Mouse (Mus musculus): ENCODE measurements around the gene Sat2. TPM values are rescaled to one million over a fixed set of nuclear protein-coding genes. Genes with fewer than 3 reads are reported as not detected.

The Sat2 gene
- polyA plus RNA-seq, 1 experiment from 2014 or later: 16.2 TPM

- 88% methylated on average over 7 of the region's 7 CpGs for WGBS
- H3K27ac ChIP-seq: peak overlapping the region; percentile 54
- no peak overlapping the region for H3K9ac ChIP-seq
These were observed 43.0 kb downstream of the Sat2 start for GRCm38 (mm10) chr11:69664841-69665240.

GRCm38 (mm10) chr11:69665457-69665960, 43.7 kb downstream of the Sat2 start:
- H3K4me3 ChIP-seq: peak overlapping the region; percentile 0; the same call in 1 of the 2 replicates
- no peak overlapping the region for H3K4me2 ChIP-seq
- H3K9me3 ChIP-seq: no peaks in the 10 kb centered on the region
- no peak overlapping the region for H3K9ac ChIP-seq
- no peaks in the 10 kb centered on the region for H3K27me3 ChIP-seq
- H3K36me3 ChIP-seq: peaks cover 66% of the 10 kb centered on the region
- H3K27ac ChIP-seq: peak overlapping the region; percentile 54
- no peak for ATAC-seq (ENCODE audit: insufficient number of reproducible peaks, low FRiP score, low TSS enrichment, low read depth)
- 71% methylated on average over 9 of the region's 9 CpGs for WGBS
- peaks cover 34% of the 10 kb centered on the region for H3K4me1 ChIP-seq

More at GRCm38 (mm10) chr11:69664841-69665240, 43.0 kb downstream of the Sat2 start:
- peaks cover 60% of the 10 kb centered on the region for H3K36me3 ChIP-seq
- no peaks in the 10 kb centered on the region for H3K9me3 ChIP-seq
- H3K4me2 ChIP-seq: no peak overlapping the region
- ATAC-seq (ENCODE audit: insufficient number of reproducible peaks, low FRiP score, low TSS enrichment, low read depth): no peak
- H3K4me3 ChIP-seq: no peak overlapping the region
- no peaks in the 10 kb centered on the region for H3K27me3 ChIP-seq
- H3K4me1 ChIP-seq: peaks cover 27% of the 10 kb centered on the region

GRCm38 (mm10) chr11:69665961-69666664, 44.3 kb downstream of the Sat2 start, which contains the start of gene Cd68:
Gene Cd68 (minus strand): TSS chr11:69666153.
- WGBS: 36% methylated on average over 7 of the region's 7 CpGs
- H3K9ac ChIP-seq: no peak within 1 kb of the TSS
- peaks cover 70% of the 10 kb centered on the region for H3K36me3 ChIP-seq
- peak within 1 kb of the TSS; percentile 54 for H3K27ac ChIP-seq
- H3K9me3 ChIP-seq: no peaks in the 10 kb centered on the region
- H3K4me1 ChIP-seq: peaks cover 36% of the 10 kb centered on the region
- ATAC-seq (ENCODE audit: insufficient number of reproducible peaks, low FRiP score, low TSS enrichment, low read depth): no peak
- peak within 1 kb of the TSS; percentile 0; the same call in 1 of the 2 replicates for H3K4me3 ChIP-seq
- H3K4me2 ChIP-seq: no peak within 1 kb of the TSS
- no peaks in the 10 kb centered on the region for H3K27me3 ChIP-seq

DNA sequence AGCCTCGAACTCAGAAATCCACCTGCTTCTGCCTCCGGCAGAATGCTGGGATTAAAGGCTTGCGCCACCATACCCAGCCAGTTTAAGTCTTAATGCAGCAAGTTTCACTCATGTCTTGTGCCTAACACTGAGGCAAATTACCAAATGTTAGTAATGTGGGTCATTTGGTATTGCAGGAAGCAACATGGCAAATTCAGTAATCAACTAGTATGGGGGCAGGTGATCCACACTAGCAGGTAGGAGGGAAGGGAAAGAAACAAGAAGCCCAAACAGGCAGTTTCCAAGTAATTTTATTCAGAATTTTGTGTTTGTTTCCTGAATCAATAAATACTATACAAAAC, 44.8 kb downstream of the Sat2 start:
- Histone ChIP-seq H3K9me3 (no peaks in the 10 kb centered on the region), H3K9ac (no peak overlapping the region), H3K36me3 (peaks cover 70% of the 10 kb centered on the region), H3K4me1 (peaks cover 31% of the 10 kb centered on the region), H3K4me3 (no peak overlapping the region), H3K27ac (no peak overlapping the region), H3K4me2 (no peak overlapping the region), H3K27me3 (no peaks in the 10 kb centered on the region)
- 82% methylated on average over 3 of the region's 3 CpGs for WGBS
- no peak for ATAC-seq (ENCODE audit: insufficient number of reproducible peaks, low FRiP score, low TSS enrichment, low read depth)

- Histone ChIP-seq H3K4me1 (peaks cover 27% of the 10 kb centered on the region), H3K36me3 (peaks cover 73% of the 10 kb centered on the region)
- WGBS: under 1% methylated on average over 55 of the region's 61 CpGs
These were observed 49.2 kb downstream of the Sat2 start for GRCm38 (mm10) chr11:69670786-69671725.

DNA sequence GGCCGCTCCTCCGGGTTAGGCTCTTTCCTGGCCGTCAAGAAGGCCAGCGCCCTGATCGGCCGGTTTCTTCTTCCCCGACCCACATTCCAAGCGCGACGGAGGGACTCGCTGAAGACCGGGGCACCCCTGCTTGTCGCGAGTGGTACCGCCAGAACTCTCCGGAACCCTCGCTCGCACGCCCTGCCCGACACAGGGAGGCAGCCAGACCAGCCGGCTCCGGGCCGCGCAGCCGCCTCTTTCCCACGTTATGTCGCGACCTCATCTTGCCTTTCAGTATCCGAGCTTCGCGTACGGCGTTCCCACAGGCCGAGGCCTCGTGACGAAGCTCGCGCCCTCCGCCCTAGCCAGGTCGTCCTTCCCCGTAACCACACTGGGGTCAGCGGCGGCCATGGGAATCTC, 49.9 kb downstream of the Sat2 start:
- peak overlapping the region; percentile 95 for H3K9ac ChIP-seq
- no peak for ATAC-seq (ENCODE audit: insufficient number of reproducible peaks, low FRiP score, low TSS enrichment, low read depth)
- H3K27me3 ChIP-seq: no peaks in the 10 kb centered on the region
- peak overlapping the region; percentile 98 for H3K27ac ChIP-seq
- WGBS: 0% methylated on average over 43 of the region's 43 CpGs
- H3K4me2 ChIP-seq: peak overlapping the region; percentile 82
- peaks cover 27% of the 10 kb centered on the region for H3K4me1 ChIP-seq
- H3K4me3 ChIP-seq: peak overlapping the region; percentile 96
- peaks cover 73% of the 10 kb centered on the region for H3K36me3 ChIP-seq
- no peaks in the 10 kb centered on the region for H3K9me3 ChIP-seq

More at GRCm38 (mm10) chr11:69670786-69671725, 49.2 kb downstream of the Sat2 start:
- peak overlapping the region; percentile 82 for H3K4me2 ChIP-seq
- H3K9ac ChIP-seq: peak overlapping the region; percentile 95
- H3K27ac ChIP-seq: peak overlapping the region; percentile 98
- no peaks in the 10 kb centered on the region for H3K27me3 ChIP-seq
- peak; percentile 74 for ATAC-seq (ENCODE audit: insufficient number of reproducible peaks, low FRiP score, low TSS enrichment, low read depth)
- H3K9me3 ChIP-seq: no peaks in the 10 kb centered on the region
- H3K4me3 ChIP-seq: peak overlapping the region; percentile 96

GRCm38 (mm10) chr11:69672211-69672706, 50.4 kb downstream of the Sat2 start, which contains the start of gene Eif4a1:
Gene Eif4a1 (minus strand): TSS chr11:69672423.
- ATAC-seq (ENCODE audit: insufficient number of reproducible peaks, low FRiP score, low TSS enrichment, low read depth): peak; percentile 98
- Histone ChIP-seq H3K9ac (peak within 1 kb of the TSS; percentile 95), H3K27ac (peak within 1 kb of the TSS; percentile 98), H3K4me1 (peaks cover 27% of the 10 kb centered on the region), H3K9me3 (no peaks in the 10 kb centered on the region), H3K36me3 (peaks cover 76% of the 10 kb centered on the region), H3K4me2 (peak within 1 kb of the TSS; percentile 82), H3K27me3 (no peaks in the 10 kb centered on the region), H3K4me3 (peak within 1 kb of the TSS; percentile 96)
- WGBS: under 1% methylated on average over 36 of the region's 36 CpGs

MicroRNA genes within 50 kb of the gene (microRNA counts, 519-probe panel; counts per million panel counts)
- microRNA mmu-miR-1934 (not detected), microRNA mmu-miR-467f (3,497 counts per million, percentile 82 among the panel's probes with 10 or more counts)

Small RNAs within 50 kb of the gene (microRNA-seq; reads per million reads assigned to microRNA genes)
- 2.7 reads per million, percentile 6 among the genes with 10 or more reads in this experiment for gene Mir1934
- gene Mir467f: not detected

Other genes starting within 250 kb of the Sat2 start
- gene Naa38, start 226.5 kb upstream of the Sat2 start, polyA plus RNA-seq (2015; fragmentation: Nextera tagmentation; extraction: Ambion mirVana): 143 and 144 TPM in 2 replicates
- 30.2 and 36.6 TPM in 2 replicates for gene Cyb5d1, start 226.4 kb upstream of the Sat2 start, polyA plus RNA-seq (2015; fragmentation: Nextera tagmentation; extraction: Ambion mirVana)
- 18.8 and 20.4 TPM in 2 replicates for gene Tmem88, start 223.8 kb upstream of the Sat2 start, polyA plus RNA-seq (2015; fragmentation: Nextera tagmentation; extraction: Ambion mirVana)
- 30.8 and 32.0 TPM in 2 replicates for gene Kdm6b, start 208.3 kb upstream of the Sat2 start, polyA plus RNA-seq (2015; fragmentation: Nextera tagmentation; extraction: Ambion mirVana)
- 2.0 and 3.0 TPM in 2 replicates for gene Dnah2, start 72.9 kb upstream of the Sat2 start, polyA plus RNA-seq (2015; fragmentation: Nextera tagmentation; extraction: Ambion mirVana)
- 27.9 and 33.2 TPM in 2 replicates for gene Efnb3, start 61.8 kb upstream of the Sat2 start, polyA plus RNA-seq (2015; fragmentation: Nextera tagmentation; extraction: Ambion mirVana)
- 23.6 and 24.8 TPM in 2 replicates for gene Wrap53, start 41.8 kb upstream of the Sat2 start, polyA plus RNA-seq (2015; fragmentation: Nextera tagmentation; extraction: Ambion mirVana)
- 132 and 134 TPM in 2 replicates for gene Trp53, start 41.7 kb upstream of the Sat2 start, polyA plus RNA-seq (2015; fragmentation: Nextera tagmentation; extraction: Ambion mirVana)
- gene Atp1b2, start 16.1 kb upstream of the Sat2 start, polyA plus RNA-seq (2015; fragmentation: Nextera tagmentation; extraction: Ambion mirVana): 8.2 and 10.5 TPM in 2 replicates
- not detected in 2 replicates for gene Shbg, start 4.1 kb upstream of the Sat2 start, polyA plus RNA-seq (2015; fragmentation: Nextera tagmentation; extraction: Ambion mirVana)
- 26.8 and 27.1 TPM in 2 replicates for gene Fxr2, start 11.0 kb downstream of the Sat2 start, polyA plus RNA-seq (2015; fragmentation: Nextera tagmentation; extraction: Ambion mirVana)
- 3.2 and 4.8 TPM in 2 replicates for gene Sox15, start 33.3 kb downstream of the Sat2 start, polyA plus RNA-seq (2015; fragmentation: Nextera tagmentation; extraction: Ambion mirVana)
- 58.9 and 63.9 TPM in 2 replicates for gene Mpdu1, start 40.6 kb downstream of the Sat2 start, polyA plus RNA-seq (2015; fragmentation: Nextera tagmentation; extraction: Ambion mirVana)
- gene Cd68, start 44.1 kb downstream of the Sat2 start, polyA plus RNA-seq (2015; fragmentation: Nextera tagmentation; extraction: Ambion mirVana): 18.2 and 24.1 TPM in 2 replicates
- 443 and 469 TPM in 2 replicates for gene Eif4a1, start 50.4 kb downstream of the Sat2 start, polyA plus RNA-seq (2015; fragmentation: Nextera tagmentation; extraction: Ambion mirVana)
- gene Senp3, start 60.1 kb downstream of the Sat2 start, polyA plus RNA-seq (2015; fragmentation: Nextera tagmentation; extraction: Ambion mirVana): 87.5 and 87.9 TPM in 2 replicates
- gene Tnfsf13, start 63.8 kb downstream of the Sat2 start, polyA plus RNA-seq (2015; fragmentation: Nextera tagmentation; extraction: Ambion mirVana): 0.73 and 0.87 TPM in 2 replicates
- 10.8 and 12.9 TPM in 2 replicates for gene Tnfsf12, start 73.8 kb downstream of the Sat2 start, polyA plus RNA-seq (2015; fragmentation: Nextera tagmentation; extraction: Ambion mirVana)
- gene Tnfsfm13, start 74.1 kb downstream of the Sat2 start, polyA plus RNA-seq (2015; fragmentation: Nextera tagmentation; extraction: Ambion mirVana): 4.8 and 5.7 TPM in 2 replicates
- gene Polr2a, start 136.6 kb downstream of the Sat2 start, polyA plus RNA-seq (2015; fragmentation: Nextera tagmentation; extraction: Ambion mirVana): 20.0 and 20.9 TPM in 2 replicates
- gene Slc35g3, start 139.9 kb downstream of the Sat2 start, polyA plus RNA-seq (2015; fragmentation: Nextera tagmentation; extraction: Ambion mirVana): 0.09 and 0.15 TPM in 2 replicates
- gene Zbtb4, start 143.9 kb downstream of the Sat2 start, polyA plus RNA-seq (2015; fragmentation: Nextera tagmentation; extraction: Ambion mirVana): 5.1 and 5.4 TPM in 2 replicates
- 18.6 and 30.0 TPM in 2 replicates for gene Chrnb1, start 173.9 kb downstream of the Sat2 start, polyA plus RNA-seq (2015; fragmentation: Nextera tagmentation; extraction: Ambion mirVana)
- 3.4 and 3.9 TPM in 2 replicates for gene Fgf11, start 179.8 kb downstream of the Sat2 start, polyA plus RNA-seq (2015; fragmentation: Nextera tagmentation; extraction: Ambion mirVana)
- 8.1 and 8.9 TPM in 2 replicates for gene Tmem102, start 183.6 kb downstream of the Sat2 start, polyA plus RNA-seq (2015; fragmentation: Nextera tagmentation; extraction: Ambion mirVana)
- not detected in 2 replicates for gene Gm39566, start 193.3 kb downstream of the Sat2 start, polyA plus RNA-seq (2015; fragmentation: Nextera tagmentation; extraction: Ambion mirVana)
- not detected in 2 replicates for gene Spem2, start 196.4 kb downstream of the Sat2 start, polyA plus RNA-seq (2015; fragmentation: Nextera tagmentation; extraction: Ambion mirVana)
- 0.28 TPM in 1 of 2 replicates, not detected in the other for gene Spem1, start 200.2 kb downstream of the Sat2 start, polyA plus RNA-seq (2015; fragmentation: Nextera tagmentation; extraction: Ambion mirVana)
- gene Nlgn2, start 215.8 kb downstream of the Sat2 start, polyA plus RNA-seq (2015; fragmentation: Nextera tagmentation; extraction: Ambion mirVana): 7.6 and 8.7 TPM in 2 replicates
- gene Tmem256, start 216.5 kb downstream of the Sat2 start, polyA plus RNA-seq (2015; fragmentation: Nextera tagmentation; extraction: Ambion mirVana): 325 and 365 TPM in 2 replicates
- gene Plscr3, start 224.4 kb downstream of the Sat2 start, polyA plus RNA-seq (2015; fragmentation: Nextera tagmentation; extraction: Ambion mirVana): 132 and 134 TPM in 2 replicates
- 4.1 and 5.0 TPM in 2 replicates for gene Tnk1, start 236.7 kb downstream of the Sat2 start, polyA plus RNA-seq (2015; fragmentation: Nextera tagmentation; extraction: Ambion mirVana)

Data from limb, embryonic 15.5 days (tissue).